Mouse (Mus musculus) limb, embryonic 11.5 days (tissue): ENCODE data around the gene Myo3a. TPM values are rescaled to one million over a fixed set of nuclear protein-coding genes. Genes with fewer than 3 reads are reported as not detected.

Experiments
- ATAC-seq: fragments of 200-750 bp; cut with Nextera tagmentation; 2 replicates; pipeline ENCODE4 v1.8.0; 2017; ENCODE audit warnings: low read depth; ENCODE audit not compliant: insufficient number of reproducible peaks, low FRiP score, low TSS enrichment
- DNase-seq: peaks from one replicate; pipeline ENCODE4 v3.0.0-alpha.2; 2015; ENCODE audit warnings: low spot score
- H3K27ac ChIP-seq: fragments of 300-500 bp; sonication (generic); replicated peaks from 2 replicates; pipeline ENCODE4 v1.5.1; 2014; ENCODE audit warnings: low read depth, mild to moderate bottlenecking, low read length
- H3K27me3 ChIP-seq: fragments of 300-500 bp; sonication (generic); 2 replicates; pipeline ENCODE4 v1.6.1; 2014; ENCODE audit warnings: mild to moderate bottlenecking, low read length, mixed read lengths; ENCODE audit not compliant: control insufficient read depth, insufficient read depth
- H3K36me3 ChIP-seq: fragments of 300-500 bp; sonication (generic); 2 replicates; pipeline ENCODE4 v1.6.1; 2014; ENCODE audit warnings: mild to moderate bottlenecking, low read length, moderate library complexity, mixed read lengths; ENCODE audit not compliant: control insufficient read depth, insufficient read depth
- H3K4me1 ChIP-seq: fragments of 300-500 bp; sonication (generic); 2 replicates; pipeline ENCODE4 v1.6.1; 2014; ENCODE audit warnings: low read length, mixed read lengths; ENCODE audit not compliant: control insufficient read depth, insufficient read depth
- H3K4me2 ChIP-seq: fragments of 300-500 bp; sonication (generic); 2 replicates; pipeline ENCODE4 v1.6.1; 2014; ENCODE audit warnings: low read depth, mild to moderate bottlenecking, moderate library complexity; ENCODE audit not compliant: severe bottlenecking
- H3K4me3 ChIP-seq: fragments of 300-500 bp; sonication (generic); 2 replicates; pipeline ENCODE4 v1.5.1; 2014; ENCODE audit warnings: low read depth, low read length
- H3K9ac ChIP-seq: fragments of 300-500 bp; sonication (generic); 2 replicates; pipeline ENCODE4 v1.6.1; 2014; ENCODE audit warnings: mild to moderate bottlenecking, low read length
- H3K9me3 ChIP-seq: fragments of 300-500 bp; sonication (generic); 2 replicates; pipeline ENCODE4 v1.6.1; 2016; ENCODE audit warnings: low read length; ENCODE audit not compliant: control insufficient read depth
- WGBS: fragments of 180-500 bp; shearing (Covaris S2); extraction: QIAGEN DNeasy Blood & Tissue Kit; methylation state at CpG from one replicate; pipeline ENCODE4 v1.1.7; 2014; 5-methylcytosine and 5-hydroxymethylcytosine counted together
- polyA plus RNA-seq: library from polyadenylated mRNA; unstranded; fragments of >200 nt; fragmentation: Nextera tagmentation; extraction: Ambion mirVana; gene quantifications from 2 replicates; pipeline ENCODE4 v1.2.1, GENCODE M21; 2014

Myo3a gene
- 0.04 TPM in 1 of 2 replicates, not detected in the other for polyA plus RNA-seq

- Histone ChIP-seq H3K27me3 (0 out of 2 replicates have a peak, but pooled peaks cover 4% of the 10 kb centered on the region), H3K27ac (no peak within 1 kb of the TSS), H3K9me3 (no peaks in the 10 kb centered on the region), H3K4me1 (no peaks in the 10 kb centered on the region), H3K9ac (no peak within 1 kb of the TSS), H3K4me2 (peak within 1 kb of the TSS; percentile 53), H3K36me3 (no peaks in the 10 kb centered on the region), H3K4me3 (peak within 1 kb of the TSS; percentile 10; the same call in 1 of the 2 replicates)
- DNase-seq (peak; percentile 22), ATAC-seq (0 out of 2 replicates have a peak, but pooled peaks have one; percentile 60)
- 2% methylated on average over 21 of the region's 21 CpGs for WGBS
Measured at GRCm38 (mm10) chr2:22227308-22227707, at the start of gene Myo3a. TSS of gene Myo3a (plus strand) at chr2:22227503.

DNA sequence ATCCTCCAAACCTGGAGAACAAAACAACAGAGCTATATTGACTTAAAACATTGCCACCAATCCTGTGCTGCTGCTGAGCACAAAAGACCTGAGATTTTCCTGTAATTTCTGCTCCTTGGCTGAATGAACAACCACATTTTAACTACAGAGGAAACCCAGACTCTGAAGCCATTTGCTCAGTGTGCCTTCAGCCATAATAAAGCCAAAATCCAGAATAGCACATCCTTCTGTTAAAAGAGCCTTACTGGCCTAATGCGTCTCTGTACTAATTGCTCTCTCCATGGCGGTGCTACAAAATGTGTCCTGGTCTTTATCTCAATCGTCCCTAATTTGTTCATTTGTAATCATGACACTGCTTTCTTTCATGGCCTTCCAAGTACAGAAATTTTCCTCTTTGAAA lies 23.2 kb downstream of the Myo3a start:
- ATAC-seq: no peak
- no peak overlapping the region for H3K9ac ChIP-seq
- no peaks in the 10 kb centered on the region for H3K36me3 ChIP-seq
- DNase-seq: no peak
- WGBS: 63% methylated on average over 3 of the region's 3 CpGs
- H3K9me3 ChIP-seq: no peaks in the 10 kb centered on the region
- no peaks in the 10 kb centered on the region for H3K4me1 ChIP-seq
- H3K4me3 ChIP-seq: no peak overlapping the region
- no peak overlapping the region for H3K4me2 ChIP-seq
- H3K27ac ChIP-seq: no peak overlapping the region
- no peaks in the 10 kb centered on the region for H3K27me3 ChIP-seq

- H3K27me3 ChIP-seq: no peaks in the 10 kb centered on the region
- no peak overlapping the region for H3K4me3 ChIP-seq
- DNase-seq (no peak), ATAC-seq (no peak)
- H3K36me3 ChIP-seq: no peaks in the 10 kb centered on the region
- H3K4me2 ChIP-seq: no peak overlapping the region
- no peak overlapping the region for H3K27ac ChIP-seq
- WGBS: 75% methylated on average over 2 of the region's 2 CpGs
- H3K4me1 ChIP-seq: no peaks in the 10 kb centered on the region
- no peak overlapping the region for H3K9ac ChIP-seq
- no peaks in the 10 kb centered on the region for H3K9me3 ChIP-seq
Measured at GRCm38 (mm10) chr2:22251045-22251444, 23.7 kb downstream of the Myo3a start.

- Histone ChIP-seq H3K4me2 (no peak overlapping the region), H3K9ac (no peak overlapping the region), H3K27me3 (no peaks in the 10 kb centered on the region), H3K27ac (no peak overlapping the region), H3K4me1 (no peaks in the 10 kb centered on the region), H3K4me3 (no peak overlapping the region), H3K36me3 (no peaks in the 10 kb centered on the region), H3K9me3 (no peaks in the 10 kb centered on the region)
- ATAC-seq (no peak), DNase-seq (no peak)
Measured at GRCm38 (mm10) chr2:22255600-22255999, 28.3 kb downstream of the Myo3a start.

DNA sequence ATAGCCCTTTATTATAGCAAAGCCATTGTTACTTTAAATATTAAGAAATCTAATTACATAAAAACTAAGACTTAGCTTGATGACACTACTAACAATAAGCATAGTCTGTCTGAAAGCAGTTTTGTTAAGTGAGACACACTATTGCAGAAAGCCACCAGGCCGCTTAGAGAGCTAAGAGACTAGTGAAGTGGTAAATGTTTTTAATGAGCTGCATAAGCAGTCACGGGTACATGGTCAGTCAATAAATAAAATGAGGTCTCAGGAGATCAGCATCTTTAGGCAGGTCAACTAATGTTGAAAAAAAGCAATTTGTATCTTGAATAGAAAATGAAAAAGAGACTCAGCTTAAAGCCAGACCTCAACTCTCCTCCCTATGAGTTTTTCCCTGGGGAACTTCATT lies 44.3 kb downstream of the Myo3a start:
- Histone ChIP-seq H3K9me3 (no peaks in the 10 kb centered on the region), H3K4me3 (no peak overlapping the region), H3K4me2 (no peak overlapping the region), H3K4me1 (no peaks in the 10 kb centered on the region), H3K9ac (no peak overlapping the region), H3K27me3 (no peaks in the 10 kb centered on the region), H3K36me3 (no peaks in the 10 kb centered on the region), H3K27ac (no peak overlapping the region)
- WGBS: 78% methylated on average over 2 of the region's 2 CpGs
- ATAC-seq (no peak), DNase-seq (no peak)

GRCm38 (mm10) chr2:22285366-22285765 lies 58.1 kb downstream of the Myo3a start:
- no peak overlapping the region for H3K9ac ChIP-seq
- H3K9me3 ChIP-seq: no peaks in the 10 kb centered on the region
- DNase-seq: no peak
- no peaks in the 10 kb centered on the region for H3K27me3 ChIP-seq
- no peaks in the 10 kb centered on the region for H3K36me3 ChIP-seq
- WGBS: 80% methylated on average over 2 of the region's 2 CpGs
- no peak for ATAC-seq
- H3K4me2 ChIP-seq: no peak overlapping the region
- no peak overlapping the region for H3K27ac ChIP-seq
- no peak overlapping the region for H3K4me3 ChIP-seq
- no peaks in the 10 kb centered on the region for H3K4me1 ChIP-seq

DNA sequence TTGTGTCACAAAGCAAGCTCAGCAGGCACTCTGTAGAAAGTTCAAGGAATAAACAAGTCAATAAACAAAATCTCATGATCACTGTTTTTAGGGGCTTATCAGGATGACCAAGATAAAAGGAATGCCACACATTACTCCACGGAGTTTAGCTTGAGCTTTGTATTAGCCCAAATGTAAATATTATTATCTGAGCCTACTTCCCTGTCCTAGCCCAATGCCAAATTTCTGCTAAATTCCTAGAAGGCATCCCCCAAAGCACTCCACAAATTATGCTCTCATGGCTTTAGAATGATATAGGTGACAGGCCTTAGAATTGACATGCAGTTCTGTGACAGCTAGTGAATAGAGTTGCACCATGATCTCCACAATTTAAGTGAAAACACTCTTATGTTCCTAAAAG lies 58.5 kb downstream of the Myo3a start:
- H3K4me2 ChIP-seq: no peak overlapping the region
- H3K4me1 ChIP-seq: no peaks in the 10 kb centered on the region
- no peak overlapping the region for H3K9ac ChIP-seq
- WGBS: 53% methylated on average over 1 of the region's 1 CpGs
- no peak for DNase-seq
- no peak overlapping the region for H3K4me3 ChIP-seq
- H3K9me3 ChIP-seq: no peaks in the 10 kb centered on the region
- ATAC-seq: no peak
- no peaks in the 10 kb centered on the region for H3K27me3 ChIP-seq
- H3K27ac ChIP-seq: no peak overlapping the region
- H3K36me3 ChIP-seq: no peaks in the 10 kb centered on the region

GRCm38 (mm10) chr2:22293579-22294446 lies 66.5 kb downstream of the Myo3a start:
- 72% methylated on average over 11 of the region's 11 CpGs for WGBS
- ATAC-seq: no peak
- Histone ChIP-seq H3K36me3 (no peaks in the 10 kb centered on the region), H3K4me2 (no peak overlapping the region), H3K4me3 (no peak overlapping the region), H3K9me3 (no peaks in the 10 kb centered on the region), H3K9ac (no peak overlapping the region), H3K4me1 (no peaks in the 10 kb centered on the region), H3K27ac (no peak overlapping the region), H3K27me3 (no peaks in the 10 kb centered on the region)
- DNase-seq: no peak

DNA sequence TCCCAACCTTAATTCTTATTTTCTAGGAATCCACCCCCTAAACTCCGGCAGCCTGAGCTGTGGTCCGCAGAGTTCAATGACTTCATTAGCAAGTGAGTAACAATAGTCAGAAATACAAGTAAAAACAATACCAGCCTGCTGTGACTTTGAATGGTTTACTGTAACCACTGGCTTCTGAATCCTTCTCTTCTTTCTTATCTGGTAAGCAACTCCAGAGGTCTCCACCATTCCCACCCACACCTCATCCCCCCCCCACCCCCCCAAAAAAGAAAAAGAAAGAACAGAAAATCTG lies 67.1 kb downstream of the Myo3a start:
- Histone ChIP-seq H3K4me2 (no peak overlapping the region), H3K9me3 (no peaks in the 10 kb centered on the region), H3K4me1 (no peaks in the 10 kb centered on the region), H3K27ac (no peak overlapping the region), H3K4me3 (no peak overlapping the region), H3K36me3 (no peaks in the 10 kb centered on the region), H3K9ac (no peak overlapping the region), H3K27me3 (no peaks in the 10 kb centered on the region)
- ATAC-seq (no peak), DNase-seq (no peak)
- WGBS: 51% methylated on average over 2 of the region's 2 CpGs
